Mouse (Mus musculus): ENCODE data around the gene Daam1. TPM values are rescaled to one million over a fixed set of nuclear protein-coding genes. Genes with fewer than 3 reads are reported as not detected.

Daam1 gene
- total RNA-seq, 2 experiments from 2014 or later: 64.9 to 69.3 TPM

- DNase-seq (ENCODE audit: low spot score in 2 of 2): no peak
- no peak overlapping the region for H3K4me3 ChIP-seq
- no peak for TF ChIP-seq CTCF (conservative IDR thresholded peaks at IDR 0.05)
- peak overlapping the region; percentile 15; the same call in 1 of the 2 replicates for H3K27ac ChIP-seq
These were observed 131.7 kb downstream of the Daam1 start for GRCm38 (mm10) chr12:71962616-71963015.

- no peak overlapping the region for H3K4me3 ChIP-seq
- DNase-seq (ENCODE audit: low spot score in 2 of 2): no peak
- peak overlapping the region; percentile 81; the same call in 1 of the 2 replicates for H3K27ac ChIP-seq
- TF ChIP-seq CTCF (conservative IDR thresholded peaks at IDR 0.05): no peak
These were observed 137.7 kb downstream of the Daam1 start for GRCm38 (mm10) chr12:71968592-71968991.

- Histone ChIP-seq H3K27ac (peak overlapping the region; percentile 81), H3K4me3 (no peak overlapping the region)
- no peak for TF ChIP-seq CTCF (conservative IDR thresholded peaks at IDR 0.05)
- no peak for DNase-seq (ENCODE audit: low spot score in 2 of 2)
These were observed 138.1 kb downstream of the Daam1 start for GRCm38 (mm10) chr12:71969022-71969421.

GRCm38 (mm10) chr12:71969439-71969838 lies 138.6 kb downstream of the Daam1 start:
- Histone ChIP-seq H3K27ac (peak overlapping the region; percentile 81), H3K4me3 (no peak overlapping the region)
- TF ChIP-seq CTCF (conservative IDR thresholded peaks at IDR 0.05): no peak
- DNase-seq (ENCODE audit: low spot score in 2 of 2): no peak

GRCm38 (mm10) chr12:71969941-71970629 lies 139.2 kb downstream of the Daam1 start:
- no peak for TF ChIP-seq CTCF (conservative IDR thresholded peaks at IDR 0.05)
- no peak for DNase-seq (ENCODE audit: low spot score in 2 of 2)
- peak overlapping the region; percentile 81 for H3K27ac ChIP-seq
- no peak overlapping the region for H3K4me3 ChIP-seq

- no peak for DNase-seq (ENCODE audit: low spot score in 2 of 2)
- peak overlapping the region; percentile 81 for H3K27ac ChIP-seq
- TF ChIP-seq CTCF (conservative IDR thresholded peaks at IDR 0.05): no peak
- no peak overlapping the region for H3K4me3 ChIP-seq
These were observed 140.1 kb downstream of the Daam1 start for GRCm38 (mm10) chr12:71970791-71971654.

GRCm38 (mm10) chr12:71972126-71972525 lies 141.2 kb downstream of the Daam1 start:
- Histone ChIP-seq H3K4me3 (no peak overlapping the region), H3K27ac (peak overlapping the region; percentile 81)
- TF ChIP-seq CTCF (conservative IDR thresholded peaks at IDR 0.05): no peak
- no peak for DNase-seq (ENCODE audit: low spot score in 2 of 2)

- Histone ChIP-seq H3K27ac (peak overlapping the region; percentile 81), H3K4me3 (no peak overlapping the region)
- DNase-seq (ENCODE audit: low spot score in 2 of 2): no peak
- no peak for TF ChIP-seq CTCF (conservative IDR thresholded peaks at IDR 0.05)
These were observed 141.9 kb downstream of the Daam1 start for GRCm38 (mm10) chr12:71972619-71973266.

GRCm38 (mm10) chr12:71973577-71973976 lies 142.7 kb downstream of the Daam1 start:
- H3K27ac ChIP-seq: peak overlapping the region; percentile 81
- no peak overlapping the region for H3K4me3 ChIP-seq
- DNase-seq (ENCODE audit: low spot score in 2 of 2): no peak
- TF ChIP-seq CTCF (conservative IDR thresholded peaks at IDR 0.05): no peak

GRCm38 (mm10) chr12:71975626-71976025 lies 144.7 kb downstream of the Daam1 start:
- DNase-seq (ENCODE audit: low spot score in 2 of 2): no peak
- TF ChIP-seq CTCF (conservative IDR thresholded peaks at IDR 0.05): no peak
- Histone ChIP-seq H3K4me3 (no peak overlapping the region), H3K27ac (peak overlapping the region; percentile 85)

- Histone ChIP-seq H3K4me3 (no peak overlapping the region), H3K27ac (peak overlapping the region; percentile 85)
- TF ChIP-seq CTCF (conservative IDR thresholded peaks at IDR 0.05): no peak
- no peak for DNase-seq (ENCODE audit: low spot score in 2 of 2)
These were observed 145.6 kb downstream of the Daam1 start for GRCm38 (mm10) chr12:71976361-71976960.

GRCm38 (mm10) chr12:71977364-71977763 lies 146.5 kb downstream of the Daam1 start:
- TF ChIP-seq CTCF (conservative IDR thresholded peaks at IDR 0.05): no peak
- no peak overlapping the region for H3K4me3 ChIP-seq
- peak overlapping the region; percentile 85 for H3K27ac ChIP-seq
- no peak for DNase-seq (ENCODE audit: low spot score in 2 of 2)

Measured in layer of hippocampus, adult 2 months (tissue).